Comparison of ENCODE assay signal across 1 mouse cellular context in genomic region chr5:76184286-76185080, GRCm38 (mm10).
TF ChIP-seq lines count a peak whose summit lies in the region.

No protein-coding gene starts in this region.

TF ChIP-seq in CH12.LX, 34 proteins besides CTCF, POLR2A, EP300 and RAD21 (continued from another document):
- peak; percentile 98 for TF ChIP-seq UBTF (IDR thresholded peaks at IDR 0.05; ENCODE audit: low read depth, low read length)
- TF ChIP-seq USF2 (conservative IDR thresholded peaks at IDR 0.05; ENCODE audit: low read depth, low read length) = no peak
- TF ChIP-seq ELF1 (IDR thresholded peaks at IDR 0.05; ENCODE audit: low read depth, low read length) = 0 out of 2 replicates have a peak, but pooled peaks have one; percentile 7
- TF ChIP-seq ZMIZ1 (IDR thresholded peaks at IDR 0.05; ENCODE audit: low read depth, low read length) = no peak
- TF ChIP-seq SIN3A (IDR thresholded peaks at IDR 0.05; ENCODE audit: low read length) = peak; percentile 36; the same call in 1 of the 2 replicates
